Mouse (Mus musculus) hindbrain, embryonic 16.5 days (tissue): ENCODE data around the gene Tek. TPM values are rescaled to one million over a fixed set of nuclear protein-coding genes. Genes with fewer than 3 reads are reported as not detected.

Source experiments
- ATAC-seq: fragments of 200-750 bp; cut with Nextera tagmentation; 2 replicates; pipeline ENCODE4 v1.8.0; 2017; ENCODE audit warnings: moderate TSS enrichment, moderate library complexity
- H3K27ac ChIP-seq: fragments of 300-500 bp; sonication (generic); 2 replicates; pipeline ENCODE4 v1.5.1; 2014; ENCODE audit warnings: low read depth, mild to moderate bottlenecking, control low read depth, low read length, moderate library complexity
- H3K27me3 ChIP-seq: fragments of 300-500 bp; sonication (generic); replicated peaks from 2 replicates; pipeline ENCODE4 v1.6.1; 2014; ENCODE audit warnings: low read length; ENCODE audit not compliant: control insufficient read depth, insufficient read depth
- H3K36me3 ChIP-seq: fragments of 300-500 bp; sonication (generic); 2 replicates; pipeline ENCODE4 v1.6.1; 2014; ENCODE audit warnings: mild to moderate bottlenecking, low read length, moderate library complexity, mixed read lengths; ENCODE audit not compliant: control insufficient read depth, insufficient read depth
- H3K4me1 ChIP-seq: fragments of 300-500 bp; sonication (generic); 2 replicates; pipeline ENCODE4 v1.6.1; 2014; ENCODE audit warnings: low read depth, low read length; ENCODE audit not compliant: control insufficient read depth, insufficient read depth
- H3K4me2 ChIP-seq: fragments of 300-500 bp; sonication (generic); 2 replicates; pipeline ENCODE4 v1.6.1; 2014; ENCODE audit warnings: mild to moderate bottlenecking, low read length, control low read depth, moderate library complexity
- H3K4me3 ChIP-seq: fragments of 300-500 bp; sonication (generic); 2 replicates; pipeline ENCODE4 v1.5.1; 2014; ENCODE audit warnings: mild to moderate bottlenecking, low read length, control low read depth, moderate library complexity
- H3K9ac ChIP-seq: fragments of 300-500 bp; sonication (generic); 2 replicates; pipeline ENCODE4 v1.6.1; 2014; ENCODE audit warnings: low read depth, mild to moderate bottlenecking, control low read depth, low read length, moderate library complexity
- H3K9me3 ChIP-seq: fragments of 300-500 bp; sonication (generic); 2 replicates; pipeline ENCODE4 v1.6.1; 2014; ENCODE audit warnings: mild to moderate bottlenecking, low read length, moderate library complexity; ENCODE audit not compliant: control insufficient read depth
- WGBS: fragments of 180-500 bp; shearing (Covaris S2); extraction: QIAGEN DNeasy Blood & Tissue Kit; methylation state at CpG from one replicate; pipeline ENCODE4 v1.1.7; 2014; 5-methylcytosine and 5-hydroxymethylcytosine counted together
- polyA plus RNA-seq: library from polyadenylated mRNA; unstranded; fragments of >200 nt; fragmentation: Nextera tagmentation; extraction: Ambion mirVana; gene quantifications from 2 replicates; pipeline ENCODE4 v1.2.1, GENCODE M21; 2015

The Tek gene
- polyA plus RNA-seq, 1 experiment from 2014 or later: 8.5 TPM

DNA sequence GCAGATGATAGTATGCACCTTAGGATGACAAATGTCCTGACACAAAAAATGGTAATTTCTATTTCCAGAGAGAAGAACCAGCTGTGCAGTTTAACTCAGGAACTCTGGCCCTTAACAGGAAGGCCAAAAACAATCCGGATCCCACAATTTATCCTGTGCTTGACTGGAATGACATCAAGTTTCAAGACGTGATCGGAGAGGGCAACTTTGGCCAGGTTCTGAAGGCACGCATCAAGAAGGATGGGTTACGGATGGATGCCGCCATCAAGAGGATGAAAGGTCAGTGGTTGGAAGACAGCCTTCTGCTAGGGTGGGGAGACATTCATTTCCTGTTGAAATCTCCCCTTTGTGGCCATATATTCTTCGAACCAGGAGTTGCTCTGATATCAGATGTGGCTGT lies 114.2 kb downstream of the Tek start:
- no peak overlapping the region for H3K27ac ChIP-seq
- no peaks in the 10 kb centered on the region for H3K9me3 ChIP-seq
- H3K4me3 ChIP-seq: no peak overlapping the region

GRCm38 (mm10) chr4:94854270-94854669 lies 115.2 kb downstream of the Tek start:
- Histone ChIP-seq H3K36me3 (no peaks in the 10 kb centered on the region), H3K9ac (no peak overlapping the region), H3K27me3 (no peaks in the 10 kb centered on the region), H3K4me1 (no peaks in the 10 kb centered on the region), H3K9me3 (no peaks in the 10 kb centered on the region), H3K4me2 (no peak overlapping the region), H3K27ac (no peak overlapping the region), H3K4me3 (no peak overlapping the region)
- no peak for ATAC-seq
- 96% methylated on average over 3 of the region's 3 CpGs for WGBS

More for the DNA sequence above, 114.2 kb downstream of the Tek start:
- no peak overlapping the region for H3K4me2 ChIP-seq
- no peaks in the 10 kb centered on the region for H3K36me3 ChIP-seq
- no peaks in the 10 kb centered on the region for H3K27me3 ChIP-seq
- 94% methylated on average over 7 of the region's 7 CpGs for WGBS
- ATAC-seq: no peak
- no peaks in the 10 kb centered on the region for H3K4me1 ChIP-seq
- H3K9ac ChIP-seq: no peak overlapping the region

- WGBS: 72% methylated on average over 3 of the region's 3 CpGs
- no peaks in the 10 kb centered on the region for H3K27me3 ChIP-seq
Observed at GRCm38 (mm10) chr4:94855201-94855600, 116.1 kb downstream of the Tek start.

DNA sequence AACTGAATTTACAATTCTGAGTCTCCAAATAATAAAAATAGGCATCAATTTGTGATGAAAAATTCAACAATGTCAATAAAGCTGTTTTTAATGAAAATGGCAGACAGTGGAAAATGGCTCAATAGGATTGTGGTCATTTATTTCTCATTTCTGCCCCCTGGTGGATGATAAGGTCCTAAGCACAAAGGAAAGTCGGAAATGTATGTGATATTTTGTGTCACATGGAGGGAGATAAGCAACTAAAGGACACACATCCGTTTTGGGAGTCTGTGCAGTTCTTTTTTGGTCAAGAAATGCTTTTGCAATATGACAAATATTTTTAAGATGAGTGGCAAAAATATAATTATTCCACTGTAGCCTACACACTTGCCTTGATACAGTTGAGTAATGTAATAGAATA lies 161.7 kb downstream of the Tek start:
- 21% methylated on average over 2 of the region's 2 CpGs for WGBS
- no peaks in the 10 kb centered on the region for H3K27me3 ChIP-seq
- no peak for ATAC-seq

More at GRCm38 (mm10) chr4:94855201-94855600, 116.1 kb downstream of the Tek start:
- Histone ChIP-seq H3K9me3 (no peaks in the 10 kb centered on the region), H3K9ac (no peak overlapping the region), H3K4me1 (no peaks in the 10 kb centered on the region), H3K36me3 (no peaks in the 10 kb centered on the region), H3K4me2 (no peak overlapping the region), H3K27ac (no peak overlapping the region), H3K4me3 (no peak overlapping the region)
- ATAC-seq: no peak

GRCm38 (mm10) chr4:94901780-94902179 lies 162.7 kb downstream of the Tek start:
- Histone ChIP-seq H3K4me2 (no peak overlapping the region), H3K9me3 (no peaks in the 10 kb centered on the region), H3K4me3 (no peak overlapping the region), H3K36me3 (no peaks in the 10 kb centered on the region), H3K4me1 (no peaks in the 10 kb centered on the region), H3K27ac (no peak overlapping the region), H3K9ac (no peak overlapping the region), H3K27me3 (no peaks in the 10 kb centered on the region)
- no peak for ATAC-seq
- 79% methylated on average over 3 of the region's 3 CpGs for WGBS

More for the DNA sequence above, 161.7 kb downstream of the Tek start:
- Histone ChIP-seq H3K4me1 (no peaks in the 10 kb centered on the region), H3K9me3 (no peaks in the 10 kb centered on the region), H3K27ac (no peak overlapping the region), H3K9ac (no peak overlapping the region), H3K4me3 (no peak overlapping the region), H3K4me2 (no peak overlapping the region), H3K36me3 (no peaks in the 10 kb centered on the region)

Other genes starting within 250 kb of the Tek start
- gene Gm10306, start 182.7 kb upstream of the Tek start, polyA plus RNA-seq: not detected in 2 replicates
- gene Caap1, start 182.5 kb upstream of the Tek start, polyA plus RNA-seq: 13.7 and 13.9 TPM in 2 replicates
- 66.8 and 68.4 TPM in 2 replicates for gene Plaa, start 136.0 kb upstream of the Tek start, polyA plus RNA-seq
- 20.4 and 21.9 TPM in 2 replicates for gene Ift74, start 124.8 kb upstream of the Tek start, polyA plus RNA-seq
- 0.21 and 0.22 TPM in 2 replicates for gene Lrrc19, start 89.1 kb upstream of the Tek start, polyA plus RNA-seq
- 0.15 and 0.19 TPM in 2 replicates for gene Eqtn, start 189.6 kb downstream of the Tek start, polyA plus RNA-seq
- 22.4 and 22.5 TPM in 2 replicates for gene Mysm1, start 239.8 kb downstream of the Tek start, polyA plus RNA-seq